Mouse (Mus musculus) embryonic facial prominence, embryonic 12.5 days (tissue): ENCODE measurements at regions not wholly inside any gene's neighbourhood (a gene's known extent, or its start where the extent isn't known, plus 50 kb on each side); places are given as distances from the start of the nearest gene placed in this dataset.
"Not testable (repeated sequence)": the region's sequence is repeated elsewhere in the genome, so short reads cannot be mapped to it uniquely, and the experiment has no call there.

ENCODE experiments used
- ATAC-seq: fragments of 200-750 bp; cut with Nextera tagmentation; 2 replicates; pipeline ENCODE4 v1.8.0; 2017; ENCODE audit not compliant: insufficient number of reproducible peaks, insufficient read depth, low FRiP score, low TSS enrichment
- H3K27ac ChIP-seq: fragments of 300-500 bp; sonication (generic); 2 replicates; pipeline ENCODE4 v1.5.1; 2016; ENCODE audit warnings: mild to moderate bottlenecking
- H3K27me3 ChIP-seq: fragments of 300-500 bp; sonication (generic); 2 replicates; pipeline ENCODE4 v1.6.1; 2016; ENCODE audit warnings: mild to moderate bottlenecking, moderate library complexity
- H3K36me3 ChIP-seq: fragments of 300-500 bp; sonication (generic); 2 replicates; pipeline ENCODE4 v1.6.1; 2016; ENCODE audit warnings: mild to moderate bottlenecking
- H3K4me1 ChIP-seq: fragments of 300-500 bp; sonication (generic); 2 replicates; pipeline ENCODE4 v1.6.1; 2016
- H3K4me2 ChIP-seq: fragments of 300-500 bp; sonication (generic); replicated peaks from 2 replicates; pipeline ENCODE4 v1.6.1; 2016; ENCODE audit warnings: mild to moderate bottlenecking, moderate library complexity
- H3K4me3 ChIP-seq: fragments of 300-500 bp; sonication (generic); 2 replicates; pipeline ENCODE4 v1.5.1; 2016; ENCODE audit warnings: mild to moderate bottlenecking
- H3K9ac ChIP-seq: fragments of 300-500 bp; sonication (generic); 2 replicates; pipeline ENCODE4 v1.6.1; 2016; ENCODE audit warnings: mild to moderate bottlenecking, moderate library complexity
- H3K9me3 ChIP-seq: fragments of 300-500 bp; sonication (generic); 2 replicates; pipeline ENCODE4 v1.6.1; 2016; ENCODE audit warnings: mild to moderate bottlenecking, moderate library complexity
- WGBS: fragments of 180-500 bp; shearing (Covaris S2); methylation state at CpG from one replicate; pipeline ENCODE4 v1.1.7; 2016; 5-methylcytosine and 5-hydroxymethylcytosine counted together

GRCm38 (mm10) chr2:171562656-171563055 is 480.6 kb downstream of the Cbln4 start:
- H3K9ac ChIP-seq, result no peak overlapping the region
- no peaks in the 10 kb centered on the region for H3K27me3 ChIP-seq
- WGBS, result 56% methylated on average over 5 of the region's 5 CpGs
- no peak overlapping the region for H3K4me3 ChIP-seq
- H3K36me3 ChIP-seq, result no peaks in the 10 kb centered on the region
- 0 out of 2 replicates have a peak, but pooled peaks cover 3% of the 10 kb centered on the region for H3K9me3 ChIP-seq
- no peak overlapping the region for H3K27ac ChIP-seq
- no peaks in the 10 kb centered on the region for H3K4me1 ChIP-seq
- ATAC-seq, result no peak
- H3K4me2 ChIP-seq, result no peak overlapping the region

- WGBS, result 87% methylated on average over 18 of the region's 18 CpGs
- ATAC-seq, H3K4me3 ChIP-seq, H3K9me3 ChIP-seq, H3K9ac ChIP-seq, H3K4me2 ChIP-seq, H3K27me3 ChIP-seq, H3K4me1 ChIP-seq, H3K36me3 ChIP-seq, H3K27ac ChIP-seq: not testable (repeated sequence)
Observed at GRCm38 (mm10) chr2:171542768-171543167, 500.5 kb downstream of the Cbln4 start.

GRCm38 (mm10) chr2:171514876-171515275 is 528.4 kb downstream of the Cbln4 start:
- no peak for ATAC-seq
- Histone ChIP-seq H3K4me3 (no peak overlapping the region), H3K4me1 (no peaks in the 10 kb centered on the region), H3K9ac (no peak overlapping the region), H3K27ac (no peak overlapping the region), H3K4me2 (no peak overlapping the region), H3K9me3 (no peaks in the 10 kb centered on the region), H3K27me3 (no peaks in the 10 kb centered on the region), H3K36me3 (no peaks in the 10 kb centered on the region)
- 62% methylated on average over 5 of the region's 5 CpGs for WGBS

- H3K36me3 ChIP-seq, result no peaks in the 10 kb centered on the region
- 76% methylated on average over 4 of the region's 4 CpGs for WGBS
- ATAC-seq, result no peak
- H3K9ac ChIP-seq, result no peak overlapping the region
- no peaks in the 10 kb centered on the region for H3K9me3 ChIP-seq
- H3K4me3 ChIP-seq, result no peak overlapping the region
- H3K4me2 ChIP-seq, result no peak overlapping the region
- no peaks in the 10 kb centered on the region for H3K4me1 ChIP-seq
- no peaks in the 10 kb centered on the region; the same call in 1 of the 2 replicates for H3K27me3 ChIP-seq
- H3K27ac ChIP-seq, result no peak overlapping the region
Observed at GRCm38 (mm10) chr2:171496620-171497019, 546.6 kb downstream of the Cbln4 start.

- H3K36me3 ChIP-seq, result no peaks in the 10 kb centered on the region
- no peak overlapping the region for H3K4me3 ChIP-seq
- H3K27ac ChIP-seq, result no peak overlapping the region
- ATAC-seq, result no peak
- no peaks in the 10 kb centered on the region for H3K9me3 ChIP-seq
- WGBS, result 38% methylated on average over 12 of the region's 12 CpGs
- H3K9ac ChIP-seq, result no peak overlapping the region
- no peak overlapping the region for H3K4me2 ChIP-seq
- no peaks in the 10 kb centered on the region for H3K4me1 ChIP-seq
- no peaks in the 10 kb centered on the region; the same call in 1 of the 2 replicates for H3K27me3 ChIP-seq
Observed at GRCm38 (mm10) chr2:171493741-171494140, 549.5 kb downstream of the Cbln4 start.

GRCm38 (mm10) chr2:171487284-171487683 is 556.0 kb downstream of the Cbln4 start:
- no peaks in the 10 kb centered on the region for H3K4me1 ChIP-seq
- no peak for ATAC-seq

GRCm38 (mm10) chr2:171453241-171453640 is 590.0 kb downstream of the Cbln4 start:
- 77% methylated on average over 9 of the region's 9 CpGs for WGBS
- H3K27ac ChIP-seq, result no peak overlapping the region
- H3K4me2 ChIP-seq, result no peak overlapping the region
- H3K9ac ChIP-seq, result no peak overlapping the region
- H3K9me3 ChIP-seq, result no peaks in the 10 kb centered on the region
- no peak overlapping the region for H3K4me3 ChIP-seq
- ATAC-seq, result no peak
- H3K27me3 ChIP-seq, result no peaks in the 10 kb centered on the region
- no peaks in the 10 kb centered on the region for H3K36me3 ChIP-seq
- no peaks in the 10 kb centered on the region for H3K4me1 ChIP-seq

More at GRCm38 (mm10) chr2:171487284-171487683, 556.0 kb downstream of the Cbln4 start:
- no peaks in the 10 kb centered on the region for H3K9me3 ChIP-seq
- no peak overlapping the region for H3K4me2 ChIP-seq
- H3K4me3 ChIP-seq, result no peak overlapping the region
- H3K27me3 ChIP-seq, result no peaks in the 10 kb centered on the region
- 73% methylated on average over 2 of the region's 2 CpGs for WGBS
- no peaks in the 10 kb centered on the region for H3K36me3 ChIP-seq
- no peak overlapping the region for H3K9ac ChIP-seq
- H3K27ac ChIP-seq, result no peak overlapping the region

- Histone ChIP-seq H3K36me3 (no peaks in the 10 kb centered on the region), H3K4me2 (no peak overlapping the region), H3K4me3 (no peak overlapping the region), H3K4me1 (no peaks in the 10 kb centered on the region), H3K9ac (no peak overlapping the region), H3K27ac (no peak overlapping the region), H3K9me3 (no peaks in the 10 kb centered on the region), H3K27me3 (no peaks in the 10 kb centered on the region)
- no peak for ATAC-seq
- 22% methylated on average over 2 of the region's 2 CpGs for WGBS
Observed at GRCm38 (mm10) chr2:171406057-171406456, 637.2 kb downstream of the Cbln4 start.

- Histone ChIP-seq H3K9me3 (0 out of 2 replicates have a peak, but pooled peaks cover 2% of the 10 kb centered on the region), H3K27me3 (no peaks in the 10 kb centered on the region), H3K27ac (no peak overlapping the region), H3K4me1 (no peaks in the 10 kb centered on the region), H3K4me2 (no peak overlapping the region), H3K36me3 (no peaks in the 10 kb centered on the region), H3K4me3 (no peak overlapping the region), H3K9ac (no peak overlapping the region)
- 59% methylated on average over 1 of the region's 1 CpGs for WGBS
- ATAC-seq, result no peak
Observed at GRCm38 (mm10) chr2:171388936-171389335, 654.3 kb downstream of the Cbln4 start.

GRCm38 (mm10) chr2:171373457-171373856 is 641.9 kb downstream of the Dok5 start:
- no peaks in the 10 kb centered on the region for H3K27me3 ChIP-seq
- H3K4me2 ChIP-seq, result no peak overlapping the region
- no peaks in the 10 kb centered on the region for H3K9me3 ChIP-seq
- H3K27ac ChIP-seq, result no peak overlapping the region
- H3K36me3 ChIP-seq, result no peaks in the 10 kb centered on the region
- no peaks in the 10 kb centered on the region for H3K4me1 ChIP-seq
- no peak overlapping the region for H3K9ac ChIP-seq
- ATAC-seq, result no peak
- 67% methylated on average over 1 of the region's 1 CpGs for WGBS
- no peak overlapping the region for H3K4me3 ChIP-seq

GRCm38 (mm10) chr2:171373016-171373415 is 641.4 kb downstream of the Dok5 start:
- ATAC-seq, result no peak
- Histone ChIP-seq H3K4me2 (no peak overlapping the region), H3K9me3 (no peaks in the 10 kb centered on the region), H3K4me1 (no peaks in the 10 kb centered on the region), H3K27ac (no peak overlapping the region), H3K4me3 (no peak overlapping the region), H3K36me3 (no peaks in the 10 kb centered on the region), H3K27me3 (no peaks in the 10 kb centered on the region), H3K9ac (no peak overlapping the region)
- 85% methylated on average over 7 of the region's 7 CpGs for WGBS

- H3K9ac ChIP-seq, result no peak overlapping the region
- no peak overlapping the region for H3K27ac ChIP-seq
- H3K9me3 ChIP-seq, result no peaks in the 10 kb centered on the region
- H3K27me3 ChIP-seq, result no peaks in the 10 kb centered on the region
- no peaks in the 10 kb centered on the region for H3K36me3 ChIP-seq
- no peak for ATAC-seq
- WGBS, result 54% methylated on average over 5 of the region's 5 CpGs
- no peak overlapping the region for H3K4me2 ChIP-seq
- no peak overlapping the region for H3K4me3 ChIP-seq
- H3K4me1 ChIP-seq, result no peaks in the 10 kb centered on the region
Observed at GRCm38 (mm10) chr2:171371751-171372150, 640.1 kb downstream of the Dok5 start.

GRCm38 (mm10) chr2:171365553-171365952 is 633.9 kb downstream of the Dok5 start:
- no peaks in the 10 kb centered on the region for H3K36me3 ChIP-seq
- H3K4me3 ChIP-seq, result no peak overlapping the region
- WGBS, result 80% methylated on average over 8 of the region's 8 CpGs
- no peak overlapping the region for H3K4me2 ChIP-seq
- no peaks in the 10 kb centered on the region for H3K4me1 ChIP-seq
- ATAC-seq, result no peak
- no peak overlapping the region for H3K27ac ChIP-seq
- H3K27me3 ChIP-seq, result no peaks in the 10 kb centered on the region
- no peak overlapping the region for H3K9ac ChIP-seq
- peaks cover 7% of the 10 kb centered on the region; the same call in 1 of the 2 replicates for H3K9me3 ChIP-seq
